Mouse (Mus musculus) gastrocnemius, postnatal 36 days (tissue): ENCODE measurements around the gene Pfkfb2. TPM values are rescaled to one million over a fixed set of nuclear protein-coding genes. Genes with fewer than 3 reads are reported as not detected.
A peak's percentile ranks its signal among the peaks of the same experiment; 100 is the strongest.

Experiments used
- DNase-seq, 2 experiments: peaks; one replicate each; pipeline ENCODE4 v3.0.0; 2022
- intact Hi-C: fragments of 180-260 bp; cut with DNase I; formaldehyde crosslinking; loops from one replicate; pipeline ENCODE4 v1.15.1; 2025
- total RNA-seq, 2 experiments: library from RNA; stranded (reverse); gene quantifications; 2 replicates each; pipeline ENCODE4 v1.2.3; 2021

Pfkfb2 gene
- total RNA-seq, 2 experiments from 2014 or later = 9.6 to 12.8 TPM

DNA sequence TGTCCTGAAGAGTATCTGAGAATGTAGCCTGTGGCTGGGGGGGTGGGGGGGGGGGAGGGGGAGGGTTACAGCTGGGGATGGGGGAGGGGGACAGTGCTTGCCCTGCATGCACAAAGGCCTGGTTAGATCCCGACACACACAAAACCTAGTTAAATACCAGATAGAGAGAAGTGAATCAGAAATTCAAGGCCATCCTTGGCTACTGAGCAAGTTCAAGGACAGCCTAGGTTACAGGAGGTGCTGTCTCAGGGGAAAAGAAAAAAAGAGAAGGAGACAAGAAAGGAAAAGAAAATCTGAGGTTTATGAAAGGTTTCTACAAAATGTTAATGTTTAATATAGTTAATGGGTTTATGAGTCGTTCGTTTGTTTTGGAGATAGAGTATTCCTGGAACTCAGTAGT, 10.6 kb upstream of the Pfkfb2 start:
- DNase-seq = no peak
- intact Hi-C loops = no loop called here

DNA sequence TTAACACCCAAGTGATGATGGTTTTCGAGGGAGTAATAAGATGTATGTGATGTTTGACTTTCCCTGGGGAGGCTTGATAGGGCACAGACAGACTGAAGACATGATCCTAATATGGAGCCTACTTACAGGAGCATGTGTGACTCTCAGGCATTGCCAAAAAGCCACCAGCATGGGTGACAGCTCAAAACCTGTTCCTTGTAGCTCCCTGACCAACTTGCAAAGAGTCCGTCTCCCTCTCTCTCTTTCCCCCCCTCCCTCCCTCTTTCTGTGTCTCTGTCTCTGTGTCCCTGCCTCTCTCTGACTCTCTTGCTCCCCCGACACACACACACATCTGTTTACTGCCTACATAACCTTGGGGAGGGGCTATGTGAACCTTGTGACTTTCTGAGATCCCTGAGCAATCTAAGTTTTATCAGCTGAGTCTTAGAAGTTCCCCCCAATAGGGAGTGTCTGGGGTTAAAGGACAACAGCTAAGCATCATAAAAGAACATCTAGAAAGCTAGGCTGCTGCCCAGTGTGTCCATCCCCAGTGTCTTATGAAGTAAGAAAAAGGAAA, 9.6 kb upstream of the Pfkfb2 start:
- intact Hi-C loops = no loop called here
- DNase-seq = no peak

GRCm38 (mm10) chr1:130737916-130738315, 8.9 kb upstream of the Pfkfb2 start:
- no peak for DNase-seq
- intact Hi-C loops = no loop called here

DNA sequence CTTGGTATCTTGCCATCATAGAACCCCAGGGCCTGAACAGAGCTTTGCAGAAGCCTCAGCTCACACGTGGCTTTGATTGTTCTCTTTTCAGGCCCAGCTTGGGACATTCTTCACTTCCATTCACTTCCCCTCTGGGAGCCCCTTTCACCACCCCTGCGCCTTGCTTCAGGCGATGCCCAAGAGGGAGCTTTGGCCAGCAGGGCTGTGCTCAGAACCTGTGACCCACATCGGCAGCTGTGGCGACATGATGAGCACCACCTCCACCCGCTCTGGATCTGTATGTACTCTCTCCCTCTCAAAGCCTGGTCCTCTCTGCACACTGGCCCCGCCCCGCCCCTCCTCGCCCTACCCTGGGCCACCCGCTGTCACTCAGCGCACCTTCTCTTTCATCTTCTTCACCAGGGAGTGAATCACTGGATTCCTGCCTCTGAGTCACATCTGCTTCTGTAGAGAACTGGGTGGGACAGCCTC, 8.4 kb upstream of the Pfkfb2 start:
- intact Hi-C loops = no loop called here

DNA sequence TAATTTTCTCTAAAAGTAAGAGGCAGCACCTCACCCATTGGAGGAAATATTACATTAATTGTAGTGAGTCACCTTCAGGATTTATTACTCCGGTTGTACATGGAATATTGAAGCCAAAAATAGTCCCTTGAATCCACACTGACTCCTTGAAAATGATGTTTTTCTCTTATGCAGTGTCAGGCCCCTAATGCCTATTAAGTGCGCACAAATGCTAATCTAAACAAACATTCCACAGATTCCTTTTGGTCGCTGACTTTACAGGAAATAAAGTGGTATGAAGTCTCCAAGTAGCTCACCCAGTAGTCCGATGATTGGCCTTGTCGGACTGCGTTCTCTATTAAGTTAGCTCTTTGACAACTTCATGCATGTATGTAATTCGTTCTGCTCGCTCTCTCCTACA, 5.8 kb upstream of the Pfkfb2 start:
- no peak for DNase-seq
- intact Hi-C loops = no loop called here

More for the DNA sequence above, 8.4 kb upstream of the Pfkfb2 start:
- DNase-seq = no peak

DNA sequence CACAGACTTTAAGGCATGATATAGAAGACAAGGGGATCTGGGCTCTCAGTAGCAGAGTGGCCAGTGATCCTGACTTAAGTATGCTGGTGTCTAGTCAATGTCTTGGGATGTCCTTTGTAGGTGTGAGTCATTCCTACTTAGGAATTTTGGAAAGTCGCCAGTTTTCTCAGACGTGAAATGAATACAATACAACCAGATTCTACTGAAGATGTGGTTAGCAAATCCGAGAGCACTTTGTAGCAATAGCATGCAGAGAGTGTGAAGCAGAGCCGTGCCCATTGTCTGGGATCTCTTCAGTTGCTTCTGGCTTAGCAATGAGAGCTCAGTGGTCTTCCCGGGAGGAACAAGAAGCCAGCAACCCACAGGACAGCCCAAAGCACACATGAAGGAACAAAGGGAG, 5.4 kb upstream of the Pfkfb2 start:
- DNase-seq = no peak
- intact Hi-C loops = no loop called here

GRCm38 (mm10) chr1:130733671-130734070, 4.6 kb upstream of the Pfkfb2 start:
- DNase-seq = no peak
- intact Hi-C loops = no loop called here

DNA sequence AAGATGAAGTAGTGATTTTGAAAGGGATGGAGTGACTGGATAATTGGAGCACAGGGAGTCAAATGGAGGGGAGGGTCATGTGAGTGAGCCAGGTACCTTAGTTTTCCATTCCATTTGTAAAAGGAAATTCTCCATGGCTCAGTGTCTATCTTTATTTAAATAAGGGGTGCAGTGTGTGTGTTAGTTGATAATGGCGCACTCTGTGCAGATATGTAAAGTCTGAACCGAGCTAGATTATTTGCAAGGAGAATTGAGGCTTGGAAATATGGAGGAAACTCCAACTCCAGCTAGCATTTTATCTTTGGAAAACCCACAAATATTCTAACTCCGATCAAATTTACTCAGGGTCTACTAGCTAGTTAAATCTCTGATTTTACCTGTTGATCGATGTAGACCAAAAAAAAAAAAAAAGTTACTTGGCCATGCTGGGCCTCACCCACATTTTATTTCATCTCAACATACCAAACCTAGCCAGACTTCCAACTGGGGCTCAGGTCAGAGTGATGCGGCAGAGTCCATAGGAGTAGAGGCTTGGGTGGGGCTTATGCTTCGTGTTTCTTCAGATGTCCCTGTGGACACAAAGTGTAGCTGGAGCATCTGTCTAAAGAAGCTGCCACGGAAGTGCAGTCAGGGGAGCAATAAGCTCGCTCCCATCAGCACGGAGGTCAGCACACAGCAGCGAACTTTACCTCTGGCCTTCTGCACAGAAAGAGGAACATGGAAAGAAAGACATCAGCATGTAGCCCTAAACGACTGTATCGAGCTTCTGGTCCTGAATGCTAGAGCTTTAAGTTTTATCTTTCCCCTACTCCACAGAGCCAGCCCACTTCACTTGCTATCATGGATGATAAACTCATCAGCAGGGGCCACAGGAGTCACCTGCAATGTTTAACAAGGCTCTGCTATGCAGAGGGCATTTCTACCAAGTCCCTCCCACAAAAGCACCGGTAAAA, 3.9 kb upstream of the Pfkfb2 start:
- intact Hi-C loops = no loop called here
- DNase-seq = no peak

- DNase-seq = no peak
- intact Hi-C loops = no loop called here
These were observed 2.8 kb upstream of the Pfkfb2 start, which contains the start of gene AA986860 for GRCm38 (mm10) chr1:130731741-130732337. AA986860 (plus strand) TSS chr1:130731976.

DNA sequence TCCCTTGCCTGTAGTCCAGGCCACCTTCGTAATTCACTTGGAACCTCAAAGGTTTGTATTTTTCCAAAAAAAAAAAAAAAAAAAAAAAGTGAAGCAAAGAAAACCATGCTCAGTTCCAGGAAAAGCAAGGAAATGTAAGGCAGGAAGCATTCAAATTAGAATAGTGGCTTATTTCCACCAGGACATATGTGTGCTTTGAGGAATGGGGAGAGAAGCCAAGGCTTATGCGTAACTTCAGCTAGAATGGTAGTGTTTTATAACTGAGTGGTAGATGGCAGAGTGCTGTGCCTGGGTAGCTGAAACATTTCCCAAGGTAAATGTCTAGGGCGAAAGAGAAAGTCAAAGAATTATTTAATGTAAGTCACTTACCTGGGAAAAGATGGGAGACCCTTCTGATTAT, 345 bp downstream of the Pfkfb2 start:
- intact Hi-C loops = no loop called here

GRCm38 (mm10) chr1:130728070-130728469, 983 bp downstream of the Pfkfb2 start:
- no peak for DNase-seq
- intact Hi-C loops = no loop called here

More for the DNA sequence above, 345 bp downstream of the Pfkfb2 start:
- no peak for DNase-seq

- intact Hi-C loops = no loop called here
- no peak for DNase-seq
These were observed 2.7 kb downstream of the Pfkfb2 start for GRCm38 (mm10) chr1:130726396-130726795.

DNA sequence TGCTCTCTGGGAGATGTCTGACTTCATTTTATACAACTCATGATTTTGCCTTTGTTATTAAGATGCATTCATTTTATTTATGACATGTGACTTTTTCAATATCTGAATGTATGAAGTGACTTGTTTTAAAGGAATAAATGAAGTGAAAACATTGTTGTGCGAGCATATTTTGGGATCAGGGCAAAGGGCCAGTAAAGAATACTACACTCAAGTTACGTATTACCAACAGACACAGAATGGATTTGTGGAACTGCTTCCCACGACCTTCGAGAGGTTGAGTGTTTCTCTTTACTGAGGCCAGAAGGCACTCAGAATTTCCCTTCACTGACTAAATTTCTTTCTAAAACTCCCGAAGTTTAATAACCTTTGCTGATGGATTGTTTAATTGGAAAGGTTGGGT, 4.8 kb downstream of the Pfkfb2 start:
- intact Hi-C loops = no loop called here
- DNase-seq = no peak

- intact Hi-C loops = no loop called here
- DNase-seq = peak; percentile 89 to 90
These were observed 11.7 kb downstream of the Pfkfb2 start, which contains the start of gene Yod1 for GRCm38 (mm10) chr1:130717291-130717871. Yod1 (plus strand) TSS chr1:130717327.

- peak in 1 of 2 experiments; percentile 13 for DNase-seq
- intact Hi-C loops = no loop called here
These were observed 12.4 kb downstream of the Pfkfb2 start for GRCm38 (mm10) chr1:130716513-130717290.

- no peak for DNase-seq
- intact Hi-C loops = no loop called here
These were observed 12.9 kb downstream of the Pfkfb2 start for GRCm38 (mm10) chr1:130716218-130716512.

DNA sequence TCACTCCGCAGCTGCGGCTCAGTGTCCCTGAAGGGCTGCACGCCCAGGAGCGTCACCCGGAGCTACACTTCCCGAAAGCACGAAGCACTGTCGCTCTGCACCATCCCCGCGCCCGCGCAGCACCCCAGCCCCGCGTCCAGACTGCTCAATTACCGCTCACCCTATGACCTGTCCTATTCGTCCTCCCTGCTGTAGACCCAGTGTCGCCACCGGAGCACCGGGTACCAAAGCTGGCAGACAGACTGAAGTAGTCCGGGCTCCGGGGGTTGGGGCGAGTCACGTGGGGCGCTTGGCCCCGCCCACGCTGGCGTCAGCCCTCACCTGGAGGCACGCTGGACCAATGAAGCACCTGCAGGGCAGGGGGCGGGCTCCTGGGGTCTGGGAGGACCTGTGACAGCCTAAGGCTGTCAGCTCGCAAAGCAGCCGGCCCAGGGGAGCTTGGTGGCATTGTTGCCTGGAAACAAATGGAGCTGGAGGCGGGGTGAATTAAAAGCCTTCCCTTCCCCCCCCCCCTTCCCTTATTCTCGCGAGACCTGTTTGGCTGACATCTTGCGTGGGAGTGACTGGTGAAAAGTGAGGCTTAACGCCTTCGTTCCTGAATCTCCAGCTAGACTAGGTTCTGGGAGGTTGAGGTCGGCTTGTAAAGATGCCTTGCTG, 13.4 kb downstream of the Pfkfb2 start, which contains the start of gene Gm29427:
Gm29427 (minus strand) TSS at position 239 of the 657 bp plus-strand sequence.
- DNase-seq = peak; percentile 82 to 94
- intact Hi-C loops = no loop called here

DNA sequence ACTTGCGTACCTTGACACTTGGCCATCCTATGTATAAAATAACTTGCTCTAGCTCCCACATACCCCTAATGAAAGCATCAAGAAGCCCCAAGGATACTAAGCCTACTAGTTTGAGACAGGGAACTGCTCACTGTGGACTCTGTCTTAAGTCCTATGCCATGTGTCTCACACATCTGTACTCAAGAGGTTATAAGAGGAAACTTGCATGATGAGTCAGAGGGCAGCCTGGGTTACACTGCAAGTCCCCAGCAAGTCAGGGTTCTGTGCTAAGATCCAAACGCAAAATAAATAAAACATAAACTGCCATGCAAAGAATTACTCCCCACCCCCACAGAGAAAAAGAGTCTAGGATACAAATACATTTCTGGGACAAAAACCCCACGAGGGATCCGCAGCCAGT, 15.0 kb downstream of the Pfkfb2 start:
- DNase-seq = no peak
- intact Hi-C loops = no loop called here

GRCm38 (mm10) chr1:130710283-130711080, 18.6 kb downstream of the Pfkfb2 start:
- intact Hi-C loops = no loop called here
- no peak for DNase-seq
